Mouse (Mus musculus) lung, postnatal 25 days (tissue): ENCODE results near the gene Olfr1348.
"Not testable (repeated sequence)": the region's sequence is repeated elsewhere in the genome, so short reads cannot be mapped to it uniquely, and the experiment has no call there.

ENCODE experiments used
- DNase-seq: peaks from one replicate; pipeline ENCODE4 v3.0.0; 2022; ENCODE audit warnings: low spot score

Gene Olfr1348

GRCm38 (mm10) chr7:6508648-6509047 lies at the start of gene Olfr1348:
Olfr1348 (minus strand) TSS chr7:6508748.
- DNase-seq = no peak

- no peak for DNase-seq
These were observed 17.6 kb upstream of the Olfr1348 start for GRCm38 (mm10) chr7:6526141-6526540.

- no peak for DNase-seq
These were observed 16.5 kb upstream of the Olfr1348 start for GRCm38 (mm10) chr7:6525001-6525400.

- DNase-seq = no peak
These were observed 14.3 kb upstream of the Olfr1348 start, which contains the start of gene Olfr1349 for GRCm38 (mm10) chr7:6522850-6523249. Olfr1349 (minus strand) TSS chr7:6522950.

DNA sequence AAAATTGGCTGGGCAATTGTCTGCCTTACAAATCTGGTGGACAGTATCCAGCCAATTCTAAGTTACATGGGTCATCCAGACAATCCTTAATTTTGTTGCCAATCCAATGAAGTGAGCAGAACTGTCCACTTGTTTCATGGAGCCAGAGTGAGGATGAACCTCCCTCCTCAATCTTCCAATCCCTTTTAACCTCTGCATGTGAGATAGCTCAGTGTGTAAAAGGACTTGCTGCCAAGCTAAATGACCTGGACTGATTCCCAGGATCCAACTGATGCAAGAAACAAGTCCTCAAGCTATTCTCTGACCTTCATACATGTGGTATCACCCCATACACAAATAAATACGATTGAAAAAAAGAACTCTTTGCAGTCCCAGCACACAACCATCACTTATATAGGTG lies 13.1 kb upstream of the Olfr1348 start:
- DNase-seq = no peak

DNA sequence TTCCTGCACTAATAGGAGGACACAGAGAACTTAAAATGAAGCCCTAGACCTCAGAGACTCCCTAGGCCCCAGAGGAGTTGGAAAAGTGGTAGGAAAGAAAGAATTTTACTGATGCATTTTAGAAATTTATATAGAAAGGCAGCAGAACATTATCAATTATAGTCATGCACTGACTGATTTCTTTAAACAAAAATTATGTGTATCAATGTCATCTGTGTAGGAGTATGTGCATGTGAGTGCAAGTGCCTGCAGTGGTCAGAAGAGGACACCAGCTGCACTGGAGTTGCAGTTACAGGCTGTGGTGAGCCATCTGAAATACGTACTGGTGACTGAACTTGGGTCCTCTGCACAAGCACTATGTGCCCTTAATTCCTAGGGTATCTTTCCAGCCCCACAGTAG lies 8.9 kb downstream of the Olfr1348 start, which contains the start of gene Olfr1347:
Olfr1347 (minus strand) TSS at position 101 of the 400 bp plus-strand sequence.
- no peak for DNase-seq

DNA sequence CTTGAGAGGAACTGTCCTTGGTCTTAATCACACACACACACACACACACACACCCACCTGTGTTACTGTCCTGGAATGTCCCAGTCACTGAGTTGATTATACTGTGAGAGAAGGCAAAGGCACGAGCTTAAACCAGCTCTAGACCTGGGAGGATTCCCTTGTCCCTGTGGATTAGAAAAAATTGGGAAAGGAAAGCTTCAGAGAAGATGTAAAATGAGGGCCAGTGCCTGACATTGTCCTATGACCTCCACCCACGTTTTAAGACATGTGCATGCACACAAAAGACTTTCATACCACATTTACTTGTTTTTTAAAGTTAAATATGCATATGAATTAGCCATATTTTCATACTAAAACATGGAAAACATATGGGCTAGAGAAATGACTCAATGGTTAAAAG lies 21.7 kb downstream of the Olfr1348 start, which contains the start of gene Olfr5:
Olfr5 (minus strand) TSS at position 101 of the 400 bp plus-strand sequence.
- DNase-seq = no peak

- not testable (repeated sequence) for DNase-seq
These were observed 30.9 kb downstream of the Olfr1348 start for GRCm38 (mm10) chr7:6477633-6478032.

DNA sequence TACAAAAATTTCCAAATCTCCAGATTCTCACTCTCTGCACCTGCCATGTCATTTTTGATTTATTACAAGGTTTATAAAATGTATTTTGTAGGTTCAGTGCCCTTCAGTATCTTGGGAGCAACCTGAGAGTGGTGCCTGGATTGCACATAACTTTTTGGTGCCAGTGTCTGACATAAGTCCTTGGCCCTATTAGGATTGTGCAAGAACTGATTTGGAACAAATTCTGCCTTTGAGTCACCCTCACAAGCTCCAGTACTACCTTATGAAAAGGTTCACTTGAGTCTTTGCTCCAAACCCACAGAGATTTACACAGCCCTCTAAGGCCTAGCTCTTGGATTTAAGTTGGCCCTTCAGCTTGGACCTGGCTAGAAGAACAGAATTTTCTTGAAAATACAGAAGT lies 41.6 kb downstream of the Olfr1348 start, which contains the start of gene Olfr1346:
Olfr1346 (plus strand) TSS at position 151 of the 400 bp plus-strand sequence.
- no peak for DNase-seq

- no peak for DNase-seq
These were observed 52.1 kb downstream of the Olfr1348 start for GRCm38 (mm10) chr7:6456399-6456798.

- no peak for DNase-seq
These were observed 52.7 kb downstream of the Olfr1348 start, which contains the start of gene Olfr1336 for GRCm38 (mm10) chr7:6455868-6456267. Olfr1336 (plus strand) TSS chr7:6456168.
